Mouse (Mus musculus) kidney, adult 2 months (tissue): ENCODE data around the gene Nfib.

Source experiments
- CTCF ChIP-seq: fragments of 200-500 bp; conservative IDR thresholded peaks from 2 replicates; pipeline ENCODE4 v1.5.1; 2011; ENCODE audit warnings: low read depth, mild to moderate bottlenecking, control low read depth, low read length, moderate library complexity, mixed read lengths; ENCODE audit not compliant: insufficient read depth, insufficient read length
- POLR2A ChIP-seq: fragments of 200-500 bp; IDR thresholded peaks from one replicate; pipeline ENCODE4 v1.6.1; 2011; ENCODE audit warnings: low read depth, low read length, control low read depth

DNA sequence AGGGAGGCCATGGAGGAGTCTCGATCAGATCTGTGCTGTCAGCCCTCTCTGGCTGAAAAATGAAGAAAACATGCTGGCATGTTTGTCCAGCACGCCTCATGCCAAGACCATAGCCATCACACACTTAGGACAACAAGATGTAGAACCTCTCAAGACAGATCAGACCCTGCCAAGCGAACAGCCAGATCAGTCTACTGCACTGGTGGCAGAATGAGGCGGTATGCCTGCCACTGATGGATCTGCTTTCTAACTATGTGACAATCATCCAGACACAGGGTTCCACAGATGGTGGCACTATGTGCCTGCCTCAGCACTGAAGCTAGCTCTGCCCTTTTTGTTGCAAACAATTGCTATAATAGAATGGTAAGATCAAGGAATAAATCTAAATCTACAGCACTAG is 250.6 kb downstream of the Nfib start:
- no peak for TF ChIP-seq CTCF
- TF ChIP-seq POLR2A = no peak
